Mouse (Mus musculus): ENCODE data around the gene Hs2st1. TPM values are rescaled to one million over a fixed set of nuclear protein-coding genes. Genes with fewer than 3 reads are reported as not detected.

Hs2st1 gene
- total RNA-seq, 2 experiments from 2014 or later = 8.8 to 11.2 TPM

GRCm38 (mm10) chr3:144558274-144558673 is 11.7 kb downstream of the Hs2st1 start:
- intact Hi-C loops (cut with DNase I) = no loop called here
- DNase-seq = no peak

- intact Hi-C loops (cut with DNase I) = no loop called here
- no peak for DNase-seq
Measured at GRCm38 (mm10) chr3:144556625-144557324, 13.2 kb downstream of the Hs2st1 start.

GRCm38 (mm10) chr3:144555144-144555543 is 14.8 kb downstream of the Hs2st1 start:
- intact Hi-C loops (cut with DNase I) = no loop called here

GRCm38 (mm10) chr3:144554503-144554902 is 15.5 kb downstream of the Hs2st1 start:
- intact Hi-C loops (cut with DNase I) = no loop called here

More at GRCm38 (mm10) chr3:144555144-144555543, 14.8 kb downstream of the Hs2st1 start:
- DNase-seq = no peak

GRCm38 (mm10) chr3:144553942-144554341 is 16.0 kb downstream of the Hs2st1 start:
- no peak for DNase-seq
- intact Hi-C loops (cut with DNase I) = no loop called here

More at GRCm38 (mm10) chr3:144554503-144554902, 15.5 kb downstream of the Hs2st1 start:
- DNase-seq = no peak

GRCm38 (mm10) chr3:144551416-144551815 is 18.6 kb downstream of the Hs2st1 start:
- intact Hi-C loops (cut with DNase I) = no loop called here
- DNase-seq = no peak

- DNase-seq = no peak
- intact Hi-C loops (cut with DNase I) = no loop called here
Measured at GRCm38 (mm10) chr3:144550659-144551058, 19.3 kb downstream of the Hs2st1 start.

- intact Hi-C loops (cut with DNase I) = no loop called here
- DNase-seq = no peak
Measured at GRCm38 (mm10) chr3:144550036-144550435, 19.9 kb downstream of the Hs2st1 start.

GRCm38 (mm10) chr3:144548186-144548845 is 21.7 kb downstream of the Hs2st1 start:
- intact Hi-C loops (cut with DNase I) = no loop called here
- no peak for DNase-seq

- intact Hi-C loops (cut with DNase I) = no loop called here
- DNase-seq = no peak
Measured at GRCm38 (mm10) chr3:144546490-144546889, 23.5 kb downstream of the Hs2st1 start.

- DNase-seq = no peak
- intact Hi-C loops (cut with DNase I) = no loop called here
Measured at GRCm38 (mm10) chr3:144545832-144546231, 24.1 kb downstream of the Hs2st1 start.

GRCm38 (mm10) chr3:144545152-144545551 is 24.8 kb downstream of the Hs2st1 start:
- intact Hi-C loops (cut with DNase I) = no loop called here
- no peak for DNase-seq

GRCm38 (mm10) chr3:144541906-144542438 is 28.0 kb downstream of the Hs2st1 start:
- DNase-seq = no peak

GRCm38 (mm10) chr3:144540805-144541204 is 29.2 kb downstream of the Hs2st1 start:
- intact Hi-C loops (cut with DNase I) = no loop called here
- DNase-seq = no peak

More at GRCm38 (mm10) chr3:144541906-144542438, 28.0 kb downstream of the Hs2st1 start:
- intact Hi-C loops (cut with DNase I) = no loop called here

- intact Hi-C loops (cut with DNase I) = no loop called here
- DNase-seq = no peak
Measured at GRCm38 (mm10) chr3:144539051-144539450, 30.9 kb downstream of the Hs2st1 start.

- intact Hi-C loops (cut with DNase I) = no loop called here
- no peak for DNase-seq
Measured at GRCm38 (mm10) chr3:144537078-144537855, 32.7 kb downstream of the Hs2st1 start.

- intact Hi-C loops (cut with DNase I) = no loop called here
- no peak for DNase-seq
Measured at GRCm38 (mm10) chr3:144535056-144535455, 34.9 kb downstream of the Hs2st1 start.

- intact Hi-C loops (cut with DNase I) = loop anchor here (1.0 to 2.0 kb wide), 3 partner anchors 38 to 189 kb away; partner anchors contain the start of gene Sh3glb1
- DNase-seq = no peak
Measured at GRCm38 (mm10) chr3:144531023-144531422, 39.0 kb downstream of the Hs2st1 start.

GRCm38 (mm10) chr3:144527918-144528317 is 42.1 kb downstream of the Hs2st1 start:
- DNase-seq = no peak
- intact Hi-C loops (cut with DNase I) = no loop called here

- no peak for DNase-seq
- intact Hi-C loops (cut with DNase I) = no loop called here
Measured at GRCm38 (mm10) chr3:144519581-144520272, 50.3 kb downstream of the Hs2st1 start.

All from heart, postnatal 36 days (tissue).